Mouse (Mus musculus): ENCODE results near the gene Trim2. TPM values are rescaled to one million over a fixed set of nuclear protein-coding genes. Genes with fewer than 3 reads are reported as not detected.

Gene Trim2
- polyA plus RNA-seq, 1 experiment from 2014 or later, result 13.5 TPM

GRCm38 (mm10) chr3:84293666-84294595, 12.7 kb downstream of the Trim2 start:
- Histone ChIP-seq H3K27me3 (ENCODE audit: low read depth, poor library complexity, severe bottlenecking) (peaks cover 7% of the 10 kb centered on the region; the same call in 1 of the 2 replicates), H3K36me3 (no peaks in the 10 kb centered on the region), H3K4me3 (no peak overlapping the region), H3K4me1 (peaks cover 9% of the 10 kb centered on the region), H3K9me3 (replicated peaks) (no peaks in the 10 kb centered on the region), H3K27ac (no peak overlapping the region)
- no peak for DNase-seq (ENCODE audit: low spot score)
- 89% methylated on average over 13 of the region's 13 CpGs for WGBS

DNA sequence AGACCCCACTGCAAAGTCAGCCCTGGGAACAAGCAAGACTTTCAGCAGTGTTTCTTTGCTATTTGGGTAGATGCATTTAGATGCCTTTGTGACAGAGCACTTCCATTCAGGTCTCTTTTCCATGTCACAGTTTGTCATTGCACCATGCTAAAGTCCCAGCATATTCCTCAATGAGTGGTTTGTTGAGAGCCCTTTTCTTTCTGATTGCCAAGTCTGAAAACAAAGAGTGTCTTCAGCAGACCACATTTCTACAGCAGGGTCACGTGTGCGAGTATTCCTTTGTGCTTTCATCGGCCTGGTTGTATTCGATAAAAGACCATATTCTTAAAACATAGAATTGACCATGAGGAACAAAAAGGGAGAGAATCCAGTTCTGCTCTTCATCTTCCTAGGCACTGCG, 14.4 kb downstream of the Trim2 start:
- Histone ChIP-seq H3K27ac (no peak overlapping the region), H3K4me1 (peaks cover 9% of the 10 kb centered on the region), H3K27me3 (ENCODE audit: low read depth, poor library complexity, severe bottlenecking) (peaks cover 8% of the 10 kb centered on the region; the same call in 1 of the 2 replicates), H3K4me3 (no peak overlapping the region), H3K9me3 (replicated peaks) (no peaks in the 10 kb centered on the region), H3K36me3 (no peaks in the 10 kb centered on the region)
- no peak for DNase-seq (ENCODE audit: low spot score)
- WGBS, result 91% methylated on average over 5 of the region's 5 CpGs

GRCm38 (mm10) chr3:84288931-84289330, 17.7 kb downstream of the Trim2 start:
- WGBS, result 85% methylated on average over 4 of the region's 4 CpGs
- no peak for DNase-seq (ENCODE audit: low spot score)
- Histone ChIP-seq H3K4me1 (peaks cover 7% of the 10 kb centered on the region; the same call in 1 of the 2 replicates), H3K36me3 (no peaks in the 10 kb centered on the region), H3K27ac (no peak overlapping the region), H3K9me3 (replicated peaks) (no peaks in the 10 kb centered on the region), H3K4me3 (no peak overlapping the region), H3K27me3 (ENCODE audit: low read depth, poor library complexity, severe bottlenecking) (peaks cover 33% of the 10 kb centered on the region; the same call in 1 of the 2 replicates)

DNA sequence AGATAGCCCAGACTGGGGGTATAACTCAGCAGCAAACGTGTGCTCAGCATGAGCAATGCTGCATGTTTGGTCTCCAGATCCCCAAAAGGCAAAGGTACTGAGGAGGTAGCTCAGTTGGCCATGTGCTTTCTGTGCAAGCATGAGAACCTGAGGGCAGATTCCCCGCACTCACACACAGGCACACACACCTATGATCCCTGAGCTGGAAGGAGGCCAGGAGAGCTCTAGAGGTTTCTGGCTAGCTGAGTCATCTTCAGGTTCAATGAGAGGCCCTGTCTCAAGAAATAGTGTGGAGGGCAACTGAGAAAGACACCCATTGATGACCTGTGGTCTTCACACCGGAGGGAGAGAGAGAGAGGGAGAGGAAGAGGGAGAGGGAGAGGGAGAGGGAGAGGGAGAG, 19.4 kb downstream of the Trim2 start:
- Histone ChIP-seq H3K4me1 (peaks cover 10% of the 10 kb centered on the region), H3K27ac (no peak overlapping the region), H3K36me3 (no peaks in the 10 kb centered on the region), H3K4me3 (no peak overlapping the region), H3K27me3 (ENCODE audit: low read depth, poor library complexity, severe bottlenecking) (peaks cover 29% of the 10 kb centered on the region; the same call in 1 of the 2 replicates), H3K9me3 (replicated peaks) (no peaks in the 10 kb centered on the region)
- 83% methylated on average over 2 of the region's 3 CpGs for WGBS
- no peak for DNase-seq (ENCODE audit: low spot score)

- Histone ChIP-seq H3K27ac (no peak overlapping the region), H3K27me3 (ENCODE audit: low read depth, poor library complexity, severe bottlenecking) (peaks cover 29% of the 10 kb centered on the region; the same call in 1 of the 2 replicates), H3K4me3 (no peak overlapping the region), H3K9me3 (replicated peaks) (no peaks in the 10 kb centered on the region), H3K4me1 (peaks cover 19% of the 10 kb centered on the region), H3K36me3 (no peaks in the 10 kb centered on the region)
- DNase-seq (ENCODE audit: low spot score), result no peak
- WGBS, result 85% methylated on average over 5 of the region's 5 CpGs
Measured at GRCm38 (mm10) chr3:84286311-84286710, 20.4 kb downstream of the Trim2 start.

DNA sequence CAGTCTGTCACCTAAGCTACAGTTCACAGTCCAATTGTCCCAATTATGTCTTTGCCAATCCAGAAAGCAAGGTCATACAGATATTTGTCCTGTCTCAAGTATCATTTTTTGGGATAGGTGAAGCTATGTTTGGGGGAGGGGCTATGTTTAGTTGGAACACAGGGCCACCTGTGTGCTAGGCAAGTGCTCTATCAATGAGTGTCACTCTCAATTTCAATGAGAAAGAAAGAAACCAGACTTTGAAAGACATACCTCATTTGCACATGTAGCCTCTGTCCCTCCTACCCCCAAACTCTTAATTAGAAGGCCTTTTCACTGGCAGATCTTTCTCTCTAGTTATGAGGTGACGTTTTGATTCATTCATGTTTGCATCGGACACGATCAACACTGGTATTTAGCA, 21.9 kb downstream of the Trim2 start:
- H3K9me3 ChIP-seq (replicated peaks), result no peaks in the 10 kb centered on the region
- no peak overlapping the region for H3K4me3 ChIP-seq
- H3K4me1 ChIP-seq, result peaks cover 34% of the 10 kb centered on the region
- peaks cover 29% of the 10 kb centered on the region; the same call in 1 of the 2 replicates for H3K27me3 ChIP-seq (ENCODE audit: low read depth, poor library complexity, severe bottlenecking)
- DNase-seq (ENCODE audit: low spot score), result no peak
- H3K36me3 ChIP-seq, result no peaks in the 10 kb centered on the region
- WGBS, result 83% methylated on average over 3 of the region's 3 CpGs
- H3K27ac ChIP-seq, result no peak overlapping the region

- no peak overlapping the region for H3K27ac ChIP-seq
- WGBS, result 80% methylated on average over 8 of the region's 8 CpGs
- H3K27me3 ChIP-seq (ENCODE audit: low read depth, poor library complexity, severe bottlenecking), result peaks cover 29% of the 10 kb centered on the region; the same call in 1 of the 2 replicates
- H3K36me3 ChIP-seq, result no peaks in the 10 kb centered on the region
- H3K9me3 ChIP-seq (replicated peaks), result no peaks in the 10 kb centered on the region
- peaks cover 45% of the 10 kb centered on the region for H3K4me1 ChIP-seq
- no peak for DNase-seq (ENCODE audit: low spot score)
- H3K4me3 ChIP-seq, result no peak overlapping the region
Measured at GRCm38 (mm10) chr3:84283524-84283923, 23.2 kb downstream of the Trim2 start.

- peak; percentile 51 for DNase-seq (ENCODE audit: low spot score)
- no peak overlapping the region for H3K4me3 ChIP-seq
- H3K36me3 ChIP-seq, result no peaks in the 10 kb centered on the region
- 42% methylated on average over 10 of the region's 10 CpGs for WGBS
- peaks cover 50% of the 10 kb centered on the region for H3K4me1 ChIP-seq
- H3K27me3 ChIP-seq (ENCODE audit: low read depth, poor library complexity, severe bottlenecking), result peaks cover 33% of the 10 kb centered on the region; the same call in 1 of the 2 replicates
- no peaks in the 10 kb centered on the region for H3K9me3 ChIP-seq (replicated peaks)
- no peak overlapping the region for H3K27ac ChIP-seq
Measured at GRCm38 (mm10) chr3:84281936-84282371, 24.7 kb downstream of the Trim2 start.

- Histone ChIP-seq H3K9me3 (replicated peaks) (no peaks in the 10 kb centered on the region), H3K4me3 (no peak overlapping the region)
- 80% methylated on average over 4 of the region's 4 CpGs for WGBS
Measured at GRCm38 (mm10) chr3:84278809-84279208, 27.9 kb downstream of the Trim2 start.

DNA sequence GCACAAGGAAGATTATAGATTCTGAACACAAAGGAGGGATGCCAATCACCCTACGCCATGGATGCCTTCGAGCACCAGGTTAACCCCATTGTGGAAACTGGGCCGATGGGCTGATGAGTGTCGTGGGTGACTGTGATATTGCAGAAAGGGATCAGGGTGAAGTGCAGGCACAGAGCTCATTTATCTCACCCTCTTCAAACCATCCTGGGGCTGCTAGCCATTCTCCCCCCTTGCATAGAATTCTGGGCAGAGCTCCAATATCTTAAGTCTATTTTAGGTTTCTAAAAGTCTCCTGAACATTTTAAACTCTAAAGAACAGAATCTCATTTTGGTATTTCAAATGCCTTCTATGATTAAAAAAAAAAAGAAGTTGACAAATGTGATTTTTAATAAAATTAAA, 31.6 kb downstream of the Trim2 start:
- Histone ChIP-seq H3K4me3 (no peak overlapping the region), H3K27ac (no peak overlapping the region), H3K9me3 (replicated peaks) (no peaks in the 10 kb centered on the region), H3K36me3 (no peaks in the 10 kb centered on the region), H3K27me3 (ENCODE audit: low read depth, poor library complexity, severe bottlenecking) (peaks cover 43% of the 10 kb centered on the region), H3K4me1 (peaks cover 46% of the 10 kb centered on the region)
- no peak for DNase-seq (ENCODE audit: low spot score)
- WGBS, result 95% methylated on average over 4 of the region's 4 CpGs

More at GRCm38 (mm10) chr3:84278809-84279208, 27.9 kb downstream of the Trim2 start:
- Histone ChIP-seq H3K27ac (no peak overlapping the region), H3K27me3 (ENCODE audit: low read depth, poor library complexity, severe bottlenecking) (peaks cover 25% of the 10 kb centered on the region; the same call in 1 of the 2 replicates), H3K36me3 (no peaks in the 10 kb centered on the region), H3K4me1 (peaks cover 44% of the 10 kb centered on the region)
- no peak for DNase-seq (ENCODE audit: low spot score)

GRCm38 (mm10) chr3:84272293-84273015, 34.2 kb downstream of the Trim2 start:
- H3K27ac ChIP-seq, result no peak overlapping the region
- peaks cover 44% of the 10 kb centered on the region for H3K4me1 ChIP-seq
- H3K27me3 ChIP-seq (ENCODE audit: low read depth, poor library complexity, severe bottlenecking), result peaks cover 62% of the 10 kb centered on the region
- WGBS, result 85% methylated on average over 10 of the region's 10 CpGs
- no peaks in the 10 kb centered on the region for H3K9me3 ChIP-seq (replicated peaks)
- no peak for DNase-seq (ENCODE audit: low spot score)
- H3K36me3 ChIP-seq, result no peaks in the 10 kb centered on the region
- no peak overlapping the region for H3K4me3 ChIP-seq

DNA sequence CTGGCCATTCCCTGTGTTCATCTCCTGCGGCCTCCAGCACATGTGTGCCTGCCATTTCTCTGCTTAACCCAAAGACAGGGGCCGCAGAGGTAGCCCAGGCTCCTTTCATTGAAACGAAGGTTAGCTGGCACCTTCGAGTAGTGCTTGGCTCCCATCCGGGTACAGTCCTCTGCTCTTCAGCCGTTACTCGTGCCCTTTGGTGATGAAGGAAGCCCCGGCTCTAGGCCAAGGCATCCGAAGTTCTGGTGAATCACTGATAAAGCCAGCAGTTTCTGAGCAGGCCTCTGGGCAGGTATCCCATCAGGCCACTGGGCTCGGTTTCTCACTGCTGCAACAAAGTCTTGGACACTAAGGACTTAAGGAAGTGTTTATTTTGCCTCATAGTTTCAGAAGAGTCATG, 34.9 kb downstream of the Trim2 start:
- no peak overlapping the region for H3K27ac ChIP-seq
- no peak overlapping the region for H3K4me3 ChIP-seq
- DNase-seq (ENCODE audit: low spot score), result no peak
- H3K27me3 ChIP-seq (ENCODE audit: low read depth, poor library complexity, severe bottlenecking), result peaks cover 63% of the 10 kb centered on the region
- H3K36me3 ChIP-seq, result no peaks in the 10 kb centered on the region
- 91% methylated on average over 10 of the region's 10 CpGs for WGBS
- no peaks in the 10 kb centered on the region for H3K9me3 ChIP-seq (replicated peaks)
- peaks cover 44% of the 10 kb centered on the region for H3K4me1 ChIP-seq

DNA sequence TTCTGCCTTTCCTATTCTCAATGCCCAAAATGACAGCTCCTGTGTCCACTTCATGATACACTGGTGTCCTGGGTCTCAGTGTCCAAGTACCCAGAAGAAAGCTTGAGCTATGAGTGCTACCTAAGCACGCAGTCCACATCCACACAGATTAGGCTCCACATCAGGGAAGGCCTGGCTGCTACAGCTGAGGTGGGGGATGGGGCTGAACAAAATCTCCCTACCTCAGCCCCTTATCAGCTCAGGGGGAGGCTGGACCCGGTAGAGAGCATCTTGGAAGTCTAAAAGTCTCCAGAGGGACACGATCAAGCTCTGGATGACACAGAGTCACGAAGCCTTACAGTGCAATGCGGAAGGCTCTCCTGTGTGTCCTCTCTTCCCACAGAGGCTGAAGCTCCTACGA, 35.6 kb downstream of the Trim2 start:
- Histone ChIP-seq H3K27me3 (ENCODE audit: low read depth, poor library complexity, severe bottlenecking) (peaks cover 70% of the 10 kb centered on the region), H3K27ac (peak overlapping the region; percentile 81; the same call in 1 of the 2 replicates), H3K4me1 (peaks cover 44% of the 10 kb centered on the region), H3K36me3 (no peaks in the 10 kb centered on the region), H3K4me3 (no peak overlapping the region), H3K9me3 (replicated peaks) (no peaks in the 10 kb centered on the region)
- 69% methylated on average over 6 of the region's 6 CpGs for WGBS
- DNase-seq (ENCODE audit: low spot score), result no peak
